Mouse (Mus musculus) activated CD4-positive, CD25-positive, alpha-beta regulatory T cell, adult 4 months (primary cell): ENCODE results near the gene Zfp964. TPM values are rescaled to one million over a fixed set of nuclear protein-coding genes. Genes with fewer than 3 reads are reported as not detected.
"Not testable (repeated sequence)": the region's sequence is repeated elsewhere in the genome, so short reads cannot be mapped to it uniquely, and the experiment has no call there.

Experiments used
- ATAC-seq: one replicate; pipeline ENCODE4 v1.8.0; 2017
- polyA plus RNA-seq, 2 experiments: library from polyadenylated mRNA; unstranded; fragments of 100-300 nt; shearing (Covaris generic); gene quantifications; one replicate each; pipeline ENCODE4 v1.2.1; 2017

The Zfp964 gene
- under 1 TPM; 0.08 to 0.17 TPM for polyA plus RNA-seq

GRCm38 (mm10) chr8:69654358-69654981, at the start of gene Zfp964:
Gene Zfp964, plus strand, starts transcription at chr8:69654479.
- peak; percentile 98 for ATAC-seq

- ATAC-seq = no peak
Observed at GRCm38 (mm10) chr8:69614687-69615086, 39.6 kb upstream of the Zfp964 start.

- ATAC-seq = no peak
Observed at GRCm38 (mm10) chr8:69618078-69618477, 36.2 kb upstream of the Zfp964 start.

- ATAC-seq = peak; percentile 97
Observed at GRCm38 (mm10) chr8:69625095-69625789, 29.0 kb upstream of the Zfp964 start, which contains the start of gene Zfp868. Gene Zfp868, minus strand, starts transcription at chr8:69625548.

GRCm38 (mm10) chr8:69653808-69654357, 396 bp upstream of the Zfp964 start:
- no peak for ATAC-seq

GRCm38 (mm10) chr8:69661294-69661693, 7.0 kb downstream of the Zfp964 start:
- ATAC-seq = no peak

- ATAC-seq = not testable (repeated sequence)
Observed at GRCm38 (mm10) chr8:69665051-69665450, 10.8 kb downstream of the Zfp964 start.

GRCm38 (mm10) chr8:69701810-69702209, 47.5 kb downstream of the Zfp964 start:
- no peak for ATAC-seq

GRCm38 (mm10) chr8:69710624-69711023, 56.3 kb downstream of the Zfp964 start, which contains the start of gene Zfp869:
Gene Zfp869, minus strand, starts transcription at chr8:69710724.
- not testable (repeated sequence) for ATAC-seq

GRCm38 (mm10) chr8:69713516-69713915, 59.2 kb downstream of the Zfp964 start:
- no peak for ATAC-seq

GRCm38 (mm10) chr8:69715366-69715765, 61.1 kb downstream of the Zfp964 start:
- no peak for ATAC-seq

Other genes starting within 250 kb of the Zfp964 start
- under 1 TPM in 1 of 2 experiments, not detected in 1; 0.24 TPM for gene Gm9495, start 200.9 kb upstream of the Zfp964 start, polyA plus RNA-seq
- gene Gm7697, start 131.5 kb upstream of the Zfp964 start, polyA plus RNA-seq = not detected
- 10 to 100 TPM; 34.5 to 36.1 TPM for gene Zfp868, start 28.9 kb upstream of the Zfp964 start, polyA plus RNA-seq
- 10 to 100 TPM; 33.1 to 40.6 TPM for gene Zfp869, start 56.2 kb downstream of the Zfp964 start, polyA plus RNA-seq
- gene Zfp963, start 95.5 kb downstream of the Zfp964 start, polyA plus RNA-seq = 1 to 10 TPM; 5.3 to 8.8 TPM
- gene Gm20422, start 120.4 kb downstream of the Zfp964 start, polyA plus RNA-seq = 1 to 10 TPM in 1 of 2 experiments, not detected in 1; 2.0 TPM
- 10 to 100 TPM; 17.4 to 20.7 TPM for gene Atp13a1, start 136.7 kb downstream of the Zfp964 start, polyA plus RNA-seq
- gene Zfp866, start 136.7 kb downstream of the Zfp964 start, polyA plus RNA-seq = 10 to 100 TPM; 15.8 to 20.6 TPM
- gene Gmip, start 154.2 kb downstream of the Zfp964 start, polyA plus RNA-seq = 10 to 100 TPM; 66.3 to 86.0 TPM
- gene Lpar2, start 167.9 kb downstream of the Zfp964 start, polyA plus RNA-seq = under 1 TPM; 0.38 to 0.52 TPM
- gene Pbx4, start 178.0 kb downstream of the Zfp964 start, polyA plus RNA-seq = 10 to 100 TPM; 13.1 to 15.4 TPM
- not detected for gene Cilp2, start 233.2 kb downstream of the Zfp964 start, polyA plus RNA-seq
- gene Tssk6, start 247.7 kb downstream of the Zfp964 start, polyA plus RNA-seq = not detected
- gene Ndufa13, start 248.1 kb downstream of the Zfp964 start, polyA plus RNA-seq = 100 to 1,000 TPM; 231 to 276 TPM
- gene Yjefn3, start 248.2 kb downstream of the Zfp964 start, polyA plus RNA-seq = under 1 TPM in 1 of 2 experiments, not detected in 1; 0.82 TPM